Mouse (Mus musculus) adipocyte (in vitro differentiated cells): ENCODE measurements around the gene Ehf.

ENCODE experiments used
- DNase-seq: peaks from one replicate; pipeline ENCODE4 v3.0.0-alpha.2; 2016; ENCODE audit warnings: low spot score

Ehf gene

DNA sequence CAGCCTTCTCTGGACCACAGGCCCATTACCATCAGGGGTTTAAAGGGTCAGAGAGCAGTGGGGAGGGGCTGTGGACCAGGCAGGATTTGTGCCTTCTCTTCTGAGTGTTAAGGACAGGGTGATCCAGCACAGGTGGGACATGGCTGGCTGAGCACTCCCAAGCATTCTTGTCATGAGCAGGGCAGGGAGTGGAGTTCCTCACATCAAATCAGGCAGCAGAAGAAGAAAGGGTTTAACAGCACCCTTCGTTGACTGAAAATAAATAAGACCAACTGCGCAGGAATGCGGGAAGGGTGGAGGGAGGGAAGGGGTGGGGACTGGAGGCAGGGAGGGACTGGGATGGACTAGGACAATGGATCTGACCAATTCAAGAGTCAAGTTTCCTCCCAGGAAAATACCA is 8.6 kb downstream of the Ehf start:
- DNase-seq: no peak

DNA sequence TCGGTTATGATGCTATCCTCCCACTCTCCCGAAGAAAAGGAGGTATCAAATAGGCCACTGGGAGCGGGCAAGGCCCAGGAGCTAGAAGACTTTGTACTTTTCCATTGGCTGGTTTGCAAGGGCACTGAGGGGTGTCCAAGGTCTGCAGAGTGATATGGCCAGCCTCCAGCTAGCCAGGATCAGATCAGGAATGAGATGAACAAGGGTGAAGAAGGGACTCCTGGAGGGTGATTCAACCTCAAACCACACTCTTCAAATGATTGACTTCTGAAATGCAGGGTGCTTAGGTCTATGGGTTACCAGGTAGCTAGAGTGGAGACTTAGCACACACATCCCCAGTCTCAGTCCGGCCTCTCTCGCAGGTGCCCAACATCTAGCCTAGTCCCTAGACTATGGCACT is 9.3 kb downstream of the Ehf start:
- no peak for DNase-seq

DNA sequence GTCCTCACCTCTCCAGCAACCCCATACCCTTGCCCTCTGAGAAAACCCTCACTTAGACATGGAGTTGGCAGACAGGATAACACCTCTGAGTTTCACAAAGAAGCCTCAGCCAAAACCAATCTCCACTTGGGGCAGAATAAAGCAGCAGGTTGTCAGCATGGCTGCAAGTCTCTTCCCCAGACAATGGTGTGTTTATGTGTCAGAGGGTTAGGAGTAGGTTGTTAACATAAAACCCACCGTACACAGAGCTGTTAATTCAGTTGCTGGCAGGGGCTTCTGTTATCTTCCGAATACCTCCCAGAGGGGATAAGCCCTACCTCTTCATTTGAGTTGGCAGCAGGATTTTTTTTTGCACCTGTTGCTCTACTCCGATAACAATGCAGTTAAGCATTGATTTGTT is 9.9 kb downstream of the Ehf start:
- no peak for DNase-seq

DNA sequence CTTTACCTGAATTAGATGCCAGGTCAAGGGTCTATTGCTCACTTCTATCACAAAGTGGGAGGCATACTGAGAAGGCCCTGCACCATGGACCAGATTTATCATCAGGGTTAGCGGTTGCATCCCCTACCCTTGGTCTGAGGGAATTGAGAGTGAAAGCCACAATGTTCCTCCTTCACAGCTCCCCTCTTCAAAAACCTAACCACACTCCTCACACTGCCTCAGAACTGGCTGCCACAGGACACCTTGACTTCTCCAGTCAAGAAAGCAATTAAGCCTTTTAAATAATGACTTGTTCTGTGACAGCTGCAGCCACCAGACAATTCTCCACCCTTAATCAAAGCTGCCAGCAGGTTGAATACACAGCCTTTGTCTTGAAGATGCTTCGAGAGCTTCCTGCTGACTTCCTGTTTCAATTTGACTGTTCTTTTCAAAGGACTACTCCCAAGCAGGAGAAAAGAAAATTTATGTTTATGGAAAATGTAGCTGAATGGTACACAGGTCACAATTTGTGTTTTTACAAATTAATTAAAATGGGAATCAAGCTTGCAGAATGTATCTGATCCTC is 12.3 kb downstream of the Ehf start:
- DNase-seq: no peak

DNA sequence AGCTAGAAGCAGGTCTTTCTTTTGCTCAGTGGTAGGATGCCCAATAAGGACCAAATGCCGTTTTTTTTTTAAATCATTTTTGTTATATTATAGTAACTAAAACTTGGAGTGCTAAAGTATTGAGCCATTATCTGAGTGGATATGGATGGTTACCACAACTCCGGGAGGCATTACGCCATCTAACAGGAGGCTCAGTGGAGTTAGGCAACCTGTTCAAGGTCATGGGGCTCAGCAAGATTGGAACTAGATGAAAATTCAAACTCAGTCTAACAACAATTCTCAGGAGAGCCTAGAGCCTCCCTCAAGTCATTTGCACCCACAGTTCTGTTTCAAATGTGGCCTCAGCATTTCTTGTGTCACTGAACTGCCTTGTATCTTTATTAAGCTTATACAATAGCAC is 12.9 kb downstream of the Ehf start:
- DNase-seq: no peak

DNA sequence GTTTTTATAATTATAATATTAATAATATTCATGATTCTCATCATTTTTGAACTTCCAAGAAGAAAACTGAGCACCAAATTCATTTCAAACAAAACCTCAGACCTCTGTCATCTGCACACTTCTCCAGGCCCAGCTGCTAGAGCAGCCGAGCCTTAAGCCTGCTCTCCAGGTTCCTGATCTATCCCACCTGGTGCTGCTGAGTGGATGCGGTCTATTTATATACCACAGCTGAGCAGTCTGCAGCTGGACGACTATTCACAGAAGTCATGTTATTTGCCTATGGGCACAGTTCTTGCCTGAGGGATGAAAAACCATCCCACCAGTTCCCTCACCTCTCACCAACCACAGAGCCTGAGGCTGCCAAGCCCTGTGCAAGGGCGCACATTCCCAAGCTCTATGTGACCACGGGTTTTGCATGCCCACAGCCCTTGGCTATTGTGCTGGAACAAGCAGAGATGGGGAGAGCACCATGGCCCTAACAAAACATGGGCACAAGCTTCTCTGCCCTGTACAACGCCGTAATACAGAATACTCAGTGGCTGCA is 13.6 kb downstream of the Ehf start:
- DNase-seq: no peak

DNA sequence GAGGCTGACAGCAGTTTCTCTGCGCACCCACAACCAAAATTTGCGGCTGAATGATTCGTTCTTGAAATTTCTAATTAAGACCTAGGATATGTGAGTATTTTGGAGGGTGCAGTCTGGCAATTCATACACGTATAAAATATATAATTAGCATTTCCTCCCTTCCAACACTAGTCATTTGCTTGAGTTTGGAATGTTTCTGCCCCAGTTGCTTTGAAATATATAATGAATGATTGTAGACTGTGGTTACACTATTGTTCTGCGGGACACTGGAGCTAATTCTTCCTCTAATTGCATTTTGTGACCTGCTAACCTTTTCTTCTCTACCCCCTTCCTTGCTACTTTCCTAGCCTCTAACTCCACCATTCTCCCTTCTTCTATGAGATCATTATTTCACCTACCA is 15.4 kb downstream of the Ehf start:
- DNase-seq: no peak

DNA sequence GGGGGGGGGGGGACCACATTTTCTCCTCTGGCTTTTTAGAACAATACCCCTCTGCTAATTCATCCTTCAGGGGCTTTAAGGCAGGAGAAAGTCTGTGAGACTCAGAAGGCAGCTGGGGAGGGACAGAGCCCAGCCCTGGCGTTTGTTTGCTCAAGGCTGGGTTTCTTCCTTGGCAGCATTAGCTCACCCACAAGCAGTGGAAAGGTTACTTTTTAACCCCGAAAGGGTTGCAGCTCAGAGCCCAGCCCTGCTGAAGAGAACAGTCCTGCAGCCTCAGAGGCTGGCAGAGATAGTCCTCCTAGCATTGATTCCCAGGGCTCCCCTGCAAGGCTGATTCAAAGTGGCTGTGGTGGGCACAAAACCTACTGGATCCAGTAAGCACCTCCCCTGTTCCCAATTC is 17.5 kb downstream of the Ehf start:
- peak; percentile 16 for DNase-seq

DNA sequence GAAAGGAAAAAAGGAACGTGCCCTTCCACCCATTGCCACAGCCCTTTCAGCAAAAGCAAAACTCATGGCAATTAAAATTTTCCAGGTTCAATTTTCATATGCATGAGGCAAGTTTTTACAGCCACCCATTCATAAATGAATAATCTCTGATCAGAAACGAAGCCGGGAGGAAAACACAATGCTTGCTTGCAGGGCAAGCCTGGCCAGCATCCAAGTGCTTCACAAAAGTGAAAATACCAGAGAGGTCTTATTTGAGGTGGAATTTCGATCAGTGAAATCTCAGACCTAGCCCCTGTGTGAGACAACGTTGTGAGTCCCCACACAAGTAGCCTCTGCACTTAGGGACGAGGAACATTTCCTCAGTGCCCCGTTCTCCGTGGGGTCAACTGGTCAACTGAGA is 19.3 kb downstream of the Ehf start:
- no peak for DNase-seq

DNA sequence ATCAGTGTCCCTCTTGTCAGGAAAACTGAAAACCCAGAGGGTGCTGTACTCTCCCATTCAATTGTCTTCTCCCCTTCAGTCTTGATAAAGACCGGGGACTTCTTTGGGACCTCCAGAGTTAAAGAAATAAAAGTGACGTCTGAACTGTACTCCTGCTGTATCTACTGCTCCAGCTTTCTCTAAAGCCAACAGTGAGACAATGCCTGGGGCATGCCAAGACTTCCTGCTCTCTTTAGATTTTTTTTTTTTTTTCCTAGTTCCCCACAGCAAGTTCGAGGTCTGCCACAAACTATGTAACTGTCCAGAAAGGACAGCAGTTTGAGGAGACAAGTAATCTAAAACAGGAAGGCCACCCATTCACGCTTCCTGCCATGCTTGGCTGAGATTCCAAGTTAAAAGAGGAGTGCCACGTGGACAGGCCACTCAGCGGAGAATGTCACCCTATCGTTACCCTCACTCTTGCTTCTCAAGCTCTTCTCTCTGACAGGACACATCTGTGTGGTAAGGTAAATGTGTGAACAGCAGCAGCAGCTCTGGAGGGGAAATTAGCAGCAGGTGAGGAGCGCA is 20.8 kb downstream of the Ehf start:
- no peak for DNase-seq

DNA sequence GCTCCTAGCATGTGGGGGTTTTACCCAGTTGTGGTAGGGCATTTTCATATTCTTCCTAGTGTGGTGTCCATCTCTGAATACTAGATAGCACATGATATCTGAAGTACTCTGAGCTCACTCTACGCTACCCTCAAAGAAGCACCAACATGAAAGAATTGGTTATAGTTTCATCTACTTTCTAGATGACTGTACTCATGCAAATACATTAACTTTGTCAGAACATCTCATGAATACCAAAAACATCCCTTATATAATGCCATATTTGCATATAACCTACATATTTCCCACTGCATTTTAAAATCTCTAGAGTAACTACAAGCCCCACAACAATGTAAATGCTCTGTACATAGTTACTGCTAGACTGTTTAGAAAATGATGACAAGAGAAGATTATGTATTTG is 23.2 kb downstream of the Ehf start:
- DNase-seq: no peak

DNA sequence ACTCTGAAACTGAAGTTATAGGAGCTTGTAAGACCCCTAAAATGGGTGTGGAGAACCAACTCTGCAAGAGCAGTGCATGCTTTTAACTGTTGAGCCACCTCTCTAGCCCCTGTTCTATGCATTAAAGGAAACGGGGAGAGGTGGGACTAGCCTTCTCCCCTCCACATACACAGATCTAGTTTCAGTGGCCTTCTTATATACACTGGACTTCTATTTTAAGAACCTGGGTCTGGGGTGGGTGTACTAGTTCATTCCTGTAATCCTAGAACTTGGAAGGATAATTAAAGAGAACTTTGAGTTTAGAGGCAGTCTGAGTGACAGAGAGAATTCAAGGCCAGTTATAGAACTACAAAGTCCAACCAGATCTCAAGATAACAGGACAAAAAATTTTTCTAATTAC is 24.6 kb downstream of the Ehf start:
- no peak for DNase-seq

DNA sequence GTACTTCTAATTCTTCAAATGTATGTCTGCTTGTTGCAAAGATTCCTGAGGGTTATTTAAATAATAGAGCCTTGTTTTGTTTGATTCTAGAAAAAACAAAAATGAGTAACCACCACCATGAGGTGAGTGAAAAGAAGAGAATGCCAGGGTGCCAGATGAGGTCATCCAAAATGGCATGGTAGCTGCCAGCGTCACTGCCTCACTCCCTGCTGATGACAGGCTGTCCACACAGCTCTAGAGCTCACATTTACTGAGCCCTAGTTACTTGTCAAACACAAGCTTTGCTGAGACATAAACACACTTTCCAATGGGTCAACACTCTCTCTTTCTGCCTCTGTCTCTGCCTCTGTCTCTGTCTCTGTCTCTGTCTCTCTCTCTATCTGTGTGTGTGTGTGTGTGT is 25.3 kb downstream of the Ehf start:
- no peak for DNase-seq

DNA sequence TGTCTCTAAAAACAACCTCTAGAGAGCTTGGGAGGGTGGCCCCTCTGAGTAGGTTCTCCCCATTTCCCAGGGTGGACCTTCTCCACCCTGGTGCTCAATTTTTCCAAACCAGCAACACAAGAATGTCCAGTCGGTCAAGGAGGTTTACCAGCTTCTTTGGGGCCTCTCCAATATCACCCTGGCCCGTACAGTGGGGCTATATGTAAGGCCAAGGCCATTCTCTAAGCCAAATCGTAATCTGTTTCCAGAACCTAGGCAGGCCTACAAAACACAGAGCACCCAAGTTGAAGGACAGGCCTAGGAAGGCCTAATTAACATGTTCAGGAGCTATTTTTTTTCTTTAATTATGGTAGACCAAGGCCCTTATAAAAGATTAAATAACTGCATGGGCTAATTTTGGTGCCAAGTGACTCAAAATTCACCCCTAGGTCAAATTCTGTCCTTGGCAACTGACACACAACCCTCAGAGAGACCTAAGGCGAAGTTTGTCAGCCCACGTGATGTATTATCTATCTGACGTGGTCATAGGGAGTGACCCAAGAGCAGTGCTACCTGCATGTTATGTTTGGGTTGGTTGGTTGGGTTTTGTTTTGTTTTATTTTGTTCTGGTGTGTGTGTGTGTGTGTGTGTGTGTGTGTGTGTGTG is 27.6 kb downstream of the Ehf start:
- no peak for DNase-seq

DNA sequence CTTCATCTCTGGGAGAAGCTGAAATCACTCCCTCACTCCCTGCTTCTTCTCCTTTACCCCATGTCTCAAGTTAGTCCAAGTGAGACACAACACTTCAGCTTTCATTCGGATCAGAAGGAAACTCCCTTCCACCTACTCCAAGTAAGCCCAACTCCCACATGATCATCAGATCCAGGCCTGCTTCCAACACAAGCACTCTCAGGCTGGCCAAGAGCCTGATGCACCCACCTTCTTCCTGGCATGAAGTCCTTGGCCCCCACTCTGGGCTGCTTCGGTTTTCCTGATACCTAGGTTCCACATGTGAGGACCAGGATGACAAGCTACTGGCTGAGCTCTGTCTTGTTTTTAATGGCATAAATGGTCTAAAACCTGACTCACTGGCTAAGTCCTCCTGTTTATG is 28.3 kb downstream of the Ehf start:
- no peak for DNase-seq

DNA sequence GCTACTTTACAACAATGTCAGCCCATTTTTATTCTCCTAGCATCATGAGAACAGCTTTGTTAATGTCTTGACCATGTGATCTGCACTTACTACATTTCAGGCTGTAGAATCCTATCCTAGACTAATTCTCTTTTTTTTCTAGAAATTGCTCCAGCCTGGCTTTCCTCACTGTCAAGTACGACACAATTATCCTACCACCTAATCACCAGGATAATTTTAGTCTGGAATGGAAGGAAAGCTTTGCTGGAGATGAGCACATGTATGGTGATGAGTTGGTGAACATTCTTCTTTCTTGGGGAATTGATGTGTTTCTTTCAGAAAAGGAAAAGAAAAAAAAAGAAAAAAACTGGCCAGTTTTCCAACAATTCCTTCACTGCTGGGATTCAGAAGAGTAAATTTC is 28.8 kb downstream of the Ehf start:
- DNase-seq: no peak

DNA sequence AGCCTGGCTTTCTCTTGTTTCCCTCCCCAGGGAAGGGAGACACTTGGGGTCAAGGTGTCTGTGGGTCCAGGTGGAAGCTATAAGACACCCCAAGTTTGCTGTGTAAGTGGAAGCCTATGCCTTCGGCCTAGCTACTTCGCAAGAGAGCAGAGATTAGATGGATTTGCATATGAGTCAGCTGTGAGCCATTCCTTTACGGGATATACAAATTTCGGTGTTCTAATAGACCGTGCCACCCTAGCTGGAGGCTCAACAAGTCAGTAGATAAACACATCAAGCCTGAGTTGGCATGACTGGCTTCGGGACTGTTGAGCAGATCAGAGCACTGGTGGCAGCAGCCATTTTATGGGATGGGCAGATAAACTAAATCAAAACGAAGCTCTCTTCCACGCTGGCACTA is 31.6 kb downstream of the Ehf start:
- DNase-seq: no peak

DNA sequence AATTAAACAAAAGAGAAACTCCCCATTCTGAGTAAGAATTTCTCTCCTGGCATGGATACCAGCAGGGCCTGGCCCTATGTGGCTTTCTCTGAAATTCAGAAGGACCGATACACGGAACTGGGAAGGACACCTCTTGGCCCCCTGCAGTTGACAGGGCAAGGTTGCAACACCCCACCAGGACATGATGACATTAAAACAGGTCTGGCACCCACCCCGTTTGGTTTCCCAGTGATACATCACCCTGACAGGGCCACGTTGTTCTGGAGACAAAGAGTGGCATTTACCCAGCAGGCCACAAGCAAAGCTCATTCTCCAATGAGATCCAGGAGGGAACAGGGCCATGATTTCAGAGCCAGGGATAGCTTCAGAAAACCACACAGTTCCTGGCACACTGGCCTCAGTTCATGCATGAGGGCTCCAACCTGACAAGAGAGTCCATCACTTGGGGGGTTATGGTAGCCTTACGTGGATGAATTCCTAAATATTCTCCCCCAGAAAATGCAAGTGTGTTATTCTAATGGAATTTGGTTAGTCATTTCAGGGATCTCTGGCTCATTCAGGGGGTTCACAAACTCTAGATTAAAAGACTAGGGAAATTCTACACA is 32.4 kb downstream of the Ehf start:
- DNase-seq: no peak

DNA sequence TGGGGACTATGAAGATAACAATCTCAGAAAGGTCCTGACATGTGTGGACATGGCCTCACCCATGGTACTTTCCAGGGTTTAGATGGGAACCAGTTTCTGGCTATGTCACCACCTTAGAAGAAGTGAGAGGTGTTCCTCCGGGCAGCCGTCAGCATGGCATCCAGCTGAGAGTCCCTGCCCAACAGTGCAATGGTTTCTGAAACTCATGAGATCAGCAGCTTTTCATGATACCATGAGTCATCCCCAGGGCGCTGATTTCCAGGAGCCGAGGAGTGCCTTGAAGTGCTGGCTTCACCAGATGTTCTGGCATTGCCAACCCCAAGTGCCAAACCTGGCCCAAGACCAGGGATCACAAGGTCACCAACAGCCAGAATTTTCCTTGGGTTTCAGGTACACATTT is 64.0 kb downstream of the Ehf start:
- DNase-seq: no peak

DNA sequence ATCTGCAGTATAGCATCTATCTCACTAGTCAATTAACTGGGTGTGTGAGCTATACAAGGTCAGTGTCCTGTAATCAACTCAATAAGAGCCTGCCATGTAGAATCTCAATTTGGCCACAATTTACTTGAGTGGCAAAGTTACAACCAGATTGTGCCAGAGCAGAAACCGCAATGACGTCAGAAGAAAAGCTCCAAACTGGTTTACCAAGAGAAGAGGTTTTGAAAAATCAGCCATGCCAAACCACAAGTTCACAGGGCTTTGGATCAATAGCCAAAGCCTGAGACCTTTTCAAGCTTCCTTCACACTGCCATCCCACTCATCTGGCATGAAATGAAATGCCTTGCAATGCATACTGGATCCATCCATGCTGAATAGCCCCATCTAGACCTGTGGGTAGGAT is 76.3 kb downstream of the Ehf start:
- DNase-seq: no peak

DNA sequence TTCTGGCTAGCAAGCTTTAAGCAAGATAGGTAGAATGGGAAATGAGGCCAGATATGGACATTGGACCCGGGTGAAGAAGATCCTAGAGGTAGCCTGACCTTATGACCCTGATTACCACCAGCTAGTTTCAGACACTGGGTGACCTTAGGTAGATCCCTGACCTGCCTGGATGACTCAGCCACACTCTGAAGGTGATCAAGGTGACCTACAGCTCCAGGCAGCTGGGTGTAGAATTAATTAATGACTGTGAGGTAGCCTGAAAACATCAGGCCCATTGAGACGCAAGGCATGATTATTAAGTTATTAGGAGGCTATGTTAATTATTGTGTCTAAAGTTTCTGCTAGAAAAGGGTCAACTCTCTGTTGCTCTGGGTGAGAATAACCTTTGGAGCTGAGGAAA is 82.2 kb downstream of the Ehf start:
- no peak for DNase-seq

DNA sequence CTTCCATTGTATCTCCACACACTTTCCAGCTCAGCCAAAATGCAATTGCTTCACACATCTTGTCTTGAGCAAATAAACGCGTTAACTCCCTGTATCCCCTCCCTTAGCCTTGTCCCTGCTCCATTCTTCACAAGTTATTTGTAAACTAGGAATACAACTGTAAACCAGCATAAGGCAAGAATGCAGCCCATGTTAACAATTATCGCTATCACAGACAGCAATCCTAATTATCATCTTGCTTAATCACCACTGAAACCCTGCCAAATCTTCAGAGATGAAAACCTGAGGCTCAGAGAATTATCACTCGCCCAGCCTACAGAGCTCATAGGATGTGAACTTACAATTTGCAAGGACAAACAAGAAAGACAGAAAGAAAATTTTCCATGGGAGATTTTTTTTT is 84.8 kb downstream of the Ehf start:
- no peak for DNase-seq

DNA sequence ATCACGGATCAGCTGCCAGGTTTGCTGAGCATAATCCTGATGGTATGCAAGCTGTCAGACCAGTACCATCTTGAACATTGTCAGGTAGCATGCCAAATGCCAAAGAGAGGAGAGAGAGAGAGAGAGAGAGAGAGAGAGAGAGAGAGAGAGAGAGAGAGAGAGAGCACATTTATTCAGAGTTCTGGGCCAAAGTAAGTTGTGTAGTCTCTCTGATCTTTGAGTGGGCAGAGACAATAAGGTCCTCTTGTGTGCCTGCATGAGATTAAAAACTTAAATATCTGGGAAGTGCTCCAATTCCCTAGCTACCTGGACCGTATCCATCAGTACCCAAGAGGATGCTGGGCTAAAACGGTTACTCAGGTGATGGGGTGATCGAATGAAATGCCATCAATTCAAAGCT is 87.3 kb downstream of the Ehf start:
- DNase-seq: no peak

DNA sequence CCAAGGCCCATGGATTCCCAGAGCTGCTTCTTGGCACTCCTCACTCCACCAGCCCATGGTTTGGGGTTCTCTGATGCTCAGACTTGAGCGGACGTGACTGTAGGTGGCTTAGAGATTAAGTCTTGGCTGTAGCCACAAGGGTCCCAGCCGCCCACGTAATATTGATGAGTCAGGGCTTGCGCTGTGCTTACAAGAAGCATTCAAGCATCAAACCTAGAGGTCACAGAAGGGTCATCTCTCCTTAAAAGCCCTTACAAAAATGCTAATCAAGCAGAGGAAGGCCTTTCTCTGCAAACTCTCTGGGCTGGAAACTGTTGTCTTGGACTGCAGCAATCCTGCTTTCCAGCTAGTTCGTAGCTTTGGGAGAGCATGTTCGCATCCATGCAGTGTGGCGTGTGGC is 88.2 kb downstream of the Ehf start:
- no peak for DNase-seq
